Comparison of ENCODE assay signal across 8 mouse cellular contexts in genomic region chr16:42276216-42277141, GRCm38 (mm10).
DNase-seq lines count a peak whose midpoint lies in the region; ATAC-seq and TF ChIP-seq lines count a peak whose summit lies in the region.

No protein-coding gene starts in this region.

- WGBS in heart, embryonic 11.5 days (ENCODE audit: insufficient replicate concordance) = 39% methylated on average over 15 of the region's 15 CpGs
- 31% methylated on average over 15 of the region's 15 CpGs for WGBS in midbrain, embryonic 15.5 days
- 45% methylated on average over 15 of the region's 15 CpGs for WGBS in spleen, adult 2 months

- TF ChIP-seq CTCF in spleen, adult 2 months (IDR thresholded peaks at IDR 0.05; ENCODE audit: extremely low read depth, insufficient read depth, insufficient read length, insufficient replicate concordance) = peak; percentile 59; the same call in 1 of the 2 replicates

- no peaks in the 10 kb centered on the region for H3K9me3 ChIP-seq in heart, embryonic 11.5 days (replicated peaks; ENCODE audit: control insufficient read depth, low read length)
- no peaks in the 10 kb centered on the region for H3K9me3 ChIP-seq in midbrain, embryonic 15.5 days

- no peak for ATAC-seq in heart, embryonic 11.5 days (replicated peaks; ENCODE audit: insufficient number of reproducible peaks, low FRiP score, low TSS enrichment)
- peak; percentile 72 for ATAC-seq in midbrain, embryonic 15.5 days (replicated peaks)

- H3K9ac ChIP-seq in heart, embryonic 11.5 days (ENCODE audit: low read depth, low read length) = no peak overlapping the region
- no peak overlapping the region for H3K9ac ChIP-seq in midbrain, embryonic 15.5 days

- H3K36me3 ChIP-seq in heart, embryonic 11.5 days (ENCODE audit: control insufficient read depth, insufficient read depth, low read length) = no peaks in the 10 kb centered on the region
- no peaks in the 10 kb centered on the region for H3K36me3 ChIP-seq in midbrain, embryonic 15.5 days (replicated peaks)
- H3K36me3 ChIP-seq in spleen, adult 2 months (ENCODE audit: control insufficient read depth, insufficient read depth, low read length) = no peaks in the 10 kb centered on the region

- H3K4me1 ChIP-seq in heart, embryonic 11.5 days (ENCODE audit: control insufficient read depth, insufficient read depth, low read length) = no peaks in the 10 kb centered on the region
- H3K4me1 ChIP-seq in midbrain, embryonic 15.5 days = peaks cover 26% of the 10 kb centered on the region
- H3K4me1 ChIP-seq in spleen, adult 2 months (ENCODE audit: control insufficient read depth, insufficient read depth, insufficient read length) = no peaks in the 10 kb centered on the region

- H3K27me3 ChIP-seq in heart, embryonic 11.5 days (ENCODE audit: control insufficient read depth, insufficient read depth, low read length) = no peaks in the 10 kb centered on the region
- no peaks in the 10 kb centered on the region for H3K27me3 ChIP-seq in midbrain, embryonic 15.5 days (replicated peaks)
- no peaks in the 10 kb centered on the region for H3K27me3 ChIP-seq in spleen, adult 2 months (ENCODE audit: control insufficient read depth, insufficient read depth, low read length)

- TF ChIP-seq POLR2A in spleen, adult 2 months (IDR thresholded peaks at IDR 0.05; ENCODE audit: low read depth, low read length) = no peak

- no peak overlapping the region for H3K4me2 ChIP-seq in heart, embryonic 11.5 days
- H3K4me2 ChIP-seq in midbrain, embryonic 15.5 days = peak overlapping the region; percentile 42; the same call in 1 of the 2 replicates

- DNase-seq in heart, adult 11 months = peak; percentile 94
- peak; percentile 76 to 89 for DNase-seq in cerebellum, postnatal 36 days
- peak; percentile 66 for DNase-seq in gastrocnemius, postnatal 10 days
- DNase-seq in kidney, adult 11 months = peak; percentile 45
- DNase-seq in left cerebral cortex, postnatal 25 days (ENCODE audit: low spot score in 2 of 2) = peak; percentile 85 to 91
- peak in 1 of 2 experiments; percentile 30 for DNase-seq in spleen, adult 2 months (ENCODE audit: low read depth in 1 of 2, low spot score in 2 of 2)

- no peak overlapping the region for H3K27ac ChIP-seq in heart, embryonic 11.5 days (ENCODE audit: low read depth, low read length)
- peak overlapping the region; percentile 86 for H3K27ac ChIP-seq in midbrain, embryonic 15.5 days
- no peak overlapping the region for H3K27ac ChIP-seq in spleen, adult 2 months (ENCODE audit: insufficient read depth, low read length)

- no peak overlapping the region for H3K4me3 ChIP-seq in heart, embryonic 11.5 days (ENCODE audit: low read depth, low read length)
- H3K4me3 ChIP-seq in midbrain, embryonic 15.5 days = no peak overlapping the region
- no peak overlapping the region for H3K4me3 ChIP-seq in spleen, adult 2 months (ENCODE audit: extremely low read depth, insufficient read depth, insufficient read length)

- intact Hi-C loops in left cerebral cortex, postnatal 25 days (cut with DNase I) = loop anchor here (2.0 to 10.0 kb wide), 5 partner anchors 84 to 638 kb away; no protein-coding TSS in a partner anchor
